Mouse (Mus musculus): ENCODE data around the gene Nop53. TPM values are rescaled to one million over a fixed set of nuclear protein-coding genes. Genes with fewer than 3 reads are reported as not detected.
A peak's percentile ranks its signal among the peaks of the same experiment; 100 is the strongest.

Nop53 gene
- 100 to 1,000 TPM; 169 to 171 TPM for total RNA-seq (2021)
- 64.4 and 69.9 TPM in 2 replicates for polyA plus RNA-seq (2012; rRNA removed)
- long read RNA-seq, transcript Nop53-201 (13 exons, 3,176 nt) = major isoform, 106 of 112 reads
- long read RNA-seq, partial matches to known transcripts = 5 of 112 reads
- long read RNA-seq, other reads (novel, unspliced or antisense) = 1 of 112 reads

GRCm38 (mm10) chr7:15945721-15946536 is at the start of gene Nop53:
Gene Nop53, minus strand, starts transcription at chr7:15946074.
- peak; percentile 95 for DNase-seq

GRCm38 (mm10) chr7:15993789-15994188 is 47.9 kb upstream of the Nop53 start:
- no peak for DNase-seq

- no peak for DNase-seq
These were observed 47.3 kb upstream of the Nop53 start for GRCm38 (mm10) chr7:15993152-15993551.

GRCm38 (mm10) chr7:15991764-15992163 is 45.9 kb upstream of the Nop53 start:
- DNase-seq = no peak

- DNase-seq = no peak
These were observed 41.9 kb upstream of the Nop53 start for GRCm38 (mm10) chr7:15987661-15988356.

- DNase-seq = no peak
These were observed 37.0 kb upstream of the Nop53 start for GRCm38 (mm10) chr7:15982729-15983407.

- DNase-seq = peak; percentile 41
These were observed 35.7 kb upstream of the Nop53 start for GRCm38 (mm10) chr7:15981538-15981937.

GRCm38 (mm10) chr7:15980246-15980645 is 34.4 kb upstream of the Nop53 start:
- peak; percentile 73 for DNase-seq

GRCm38 (mm10) chr7:15975904-15976303 is 30.0 kb upstream of the Nop53 start:
- peak; percentile 70 for DNase-seq

- DNase-seq = no peak
These were observed 29.6 kb upstream of the Nop53 start for GRCm38 (mm10) chr7:15975451-15975850.

GRCm38 (mm10) chr7:15974712-15975111 is 28.8 kb upstream of the Nop53 start:
- peak; percentile 58 for DNase-seq

- no peak for DNase-seq
These were observed 26.4 kb upstream of the Nop53 start for GRCm38 (mm10) chr7:15972247-15972646.

GRCm38 (mm10) chr7:15969674-15970073 is 23.8 kb upstream of the Nop53 start:
- DNase-seq = no peak

GRCm38 (mm10) chr7:15968322-15968721 is 22.4 kb upstream of the Nop53 start:
- no peak for DNase-seq

GRCm38 (mm10) chr7:15967312-15967711 is 21.4 kb upstream of the Nop53 start, which contains the start of gene Ehd2:
Gene Ehd2, minus strand, starts transcription at chr7:15967567.
- DNase-seq = peak; percentile 82

GRCm38 (mm10) chr7:15966489-15966888 is 20.6 kb upstream of the Nop53 start:
- DNase-seq = no peak

GRCm38 (mm10) chr7:15963798-15964652 is 18.2 kb upstream of the Nop53 start:
- DNase-seq = no peak

GRCm38 (mm10) chr7:15962311-15963288 is 16.7 kb upstream of the Nop53 start:
- peak; percentile 90 for DNase-seq

GRCm38 (mm10) chr7:15961798-15962197 is 15.9 kb upstream of the Nop53 start:
- no peak for DNase-seq

GRCm38 (mm10) chr7:15961239-15961638 is 15.4 kb upstream of the Nop53 start:
- no peak for DNase-seq

All from adrenal gland, adult 2 months (tissue).